In the genomic region with DNA sequence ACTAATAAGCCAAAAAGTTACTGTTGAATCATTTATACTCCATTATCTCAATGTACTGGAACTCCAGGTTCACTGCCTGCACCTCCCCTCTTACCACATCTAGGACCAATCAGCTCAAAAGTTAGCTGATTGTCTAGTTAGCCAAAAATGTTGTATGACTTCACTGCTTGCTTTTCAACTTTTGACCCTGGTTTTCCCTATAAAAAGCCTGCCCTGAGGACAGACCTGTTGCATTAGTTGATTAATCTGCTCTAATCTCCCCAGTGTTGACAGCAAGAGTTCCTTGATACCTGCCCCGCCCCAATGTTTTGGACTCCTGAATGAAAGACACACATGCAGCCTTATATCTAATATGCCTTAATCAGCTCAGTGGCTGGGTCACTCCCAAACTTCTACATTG, we compare ENCODE assay signal across 34 mouse cellular contexts. TPM values are rescaled to one million over a fixed set of nuclear protein-coding genes. Genes with fewer than 3 reads are reported as not detected.
DNase-seq lines count a peak whose midpoint lies in the region; ATAC-seq and TF ChIP-seq lines count a peak whose summit lies in the region.
"Had no signal": no experiment of that assay in that cellular context is flagged by ENCODE, and none has a peak within 500 bp of the region (broad histone marks: within the 10 kb centered on the region; RNA-seq: fewer than 3 reads in every experiment).

No protein-coding gene starts in this region.

- H3K4me3 ChIP-seq in liver, postnatal 0 days (ENCODE audit: low read depth, low read length) = no peak overlapping the region
- no peak overlapping the region for H3K4me3 ChIP-seq in liver, embryonic 12.5 days
- H3K4me3 ChIP-seq in limb, embryonic 10.5 days = no peak overlapping the region
- H3K4me3 ChIP-seq: embryonic facial prominence, embryonic 15.5 days; gastrocnemius, adult 2 months; heart, embryonic 15.5 days; hindbrain, embryonic 10.5 days; hindbrain, embryonic 13.5 days had no signal

- no peaks in the 10 kb centered on the region for H3K9me3 ChIP-seq in liver, postnatal 0 days (ENCODE audit: low read length)
- no peaks in the 10 kb centered on the region for H3K9me3 ChIP-seq in liver, embryonic 12.5 days (replicated peaks)
- no peaks in the 10 kb centered on the region for H3K9me3 ChIP-seq in limb, embryonic 10.5 days (replicated peaks)
- H3K9me3 ChIP-seq: embryonic facial prominence, embryonic 15.5 days; heart, embryonic 15.5 days; hindbrain, embryonic 10.5 days; hindbrain, embryonic 13.5 days had no signal

- WGBS in liver, postnatal 0 days (ENCODE audit: insufficient replicate concordance) = 81% methylated on average over 1 of the region's 1 CpGs
- 69% methylated on average over 1 of the region's 1 CpGs for WGBS in liver, embryonic 12.5 days (ENCODE audit: insufficient replicate concordance)
- WGBS in limb, embryonic 10.5 days = 86% methylated on average over 1 of the region's 1 CpGs

- H3K27me3 ChIP-seq in liver, postnatal 0 days (ENCODE audit: insufficient read depth, low read length) = no peaks in the 10 kb centered on the region
- H3K27me3 ChIP-seq in liver, embryonic 12.5 days (replicated peaks) = no peaks in the 10 kb centered on the region
- H3K27me3 ChIP-seq in limb, embryonic 10.5 days (ENCODE audit: low read depth, poor library complexity, severe bottlenecking) = no peaks in the 10 kb centered on the region
- H3K27me3 ChIP-seq: embryonic facial prominence, embryonic 15.5 days; heart, embryonic 15.5 days; hindbrain, embryonic 13.5 days had no signal

- DNase-seq in heart, adult 11 months = peak; percentile 85
- DNase-seq in heart, adult 9 months (ENCODE audit: low spot score in 2 of 2) = no peak
- DNase-seq in liver, postnatal 0 days = no peak
- peak; percentile 17 for DNase-seq in testis, postnatal 14 days (ENCODE audit: low spot score)
- DNase-seq in limb, embryonic 10.5 days (ENCODE audit: low spot score) = no peak
- DNase-seq: adrenal gland, adult 8-10 months; adrenal gland, postnatal 25 days; cerebellum, adult 11-12 months; cerebellum, adult 8-10 months; cerebellum, postnatal 10 days; cerebellum, postnatal 36 days; embryo, embryonic 11 days; forebrain, postnatal 0 days; gastrocnemius, adult 2 months; gastrocnemius, postnatal 14 days; heart, postnatal 36 days had no signal

- TF ChIP-seq CTCF in liver, postnatal 0 days (IDR thresholded peaks at IDR 0.05; ENCODE audit: low read depth) = no peak

- H3K27ac ChIP-seq in liver, postnatal 0 days (ENCODE audit: low read depth) = no peak overlapping the region
- H3K27ac ChIP-seq in liver, embryonic 12.5 days = no peak overlapping the region
- no peak overlapping the region for H3K27ac ChIP-seq in limb, embryonic 10.5 days
- H3K27ac ChIP-seq: embryonic facial prominence, embryonic 15.5 days; gastrocnemius, adult 2 months; heart, embryonic 15.5 days; hindbrain, embryonic 10.5 days; hindbrain, embryonic 13.5 days had no signal

- no peak overlapping the region for H3K4me2 ChIP-seq in liver, postnatal 0 days (ENCODE audit: low read depth, low read length)
- H3K4me2 ChIP-seq in liver, embryonic 12.5 days = no peak overlapping the region
- H3K4me2 ChIP-seq: embryonic facial prominence, embryonic 15.5 days; heart, embryonic 11.5 days; heart, embryonic 15.5 days; hindbrain, embryonic 13.5 days had no signal

- H3K4me1 ChIP-seq in liver, postnatal 0 days (ENCODE audit: insufficient read depth) = no peaks in the 10 kb centered on the region
- no peaks in the 10 kb centered on the region for H3K4me1 ChIP-seq in liver, embryonic 12.5 days
- H3K4me1 ChIP-seq in limb, embryonic 10.5 days = no peaks in the 10 kb centered on the region
- H3K4me1 ChIP-seq: embryonic facial prominence, embryonic 15.5 days; heart, embryonic 15.5 days; hindbrain, embryonic 10.5 days; hindbrain, embryonic 13.5 days had no signal

- ATAC-seq in liver, postnatal 0 days = peak; percentile 29; the same call in 1 of the 2 replicates
- ATAC-seq in liver, embryonic 12.5 days = no peak
- ATAC-seq: activated CD4-positive, CD25-positive, alpha-beta regulatory T cell, adult 4 months; CD4-positive, CD25-positive, alpha-beta regulatory T cell, adult 4 months; forebrain, embryonic 14.5 days; forebrain, postnatal 0 days; hindbrain, embryonic 16.5 days; inflammation-experienced regulatory T-cells, adult 6 months; intestine, embryonic 16.5 days had no signal

- no peaks in the 10 kb centered on the region for H3K36me3 ChIP-seq in liver, postnatal 0 days (replicated peaks; ENCODE audit: insufficient read depth, low read length)
- no peaks in the 10 kb centered on the region for H3K36me3 ChIP-seq in liver, embryonic 12.5 days
- H3K36me3 ChIP-seq in limb, embryonic 10.5 days = no peaks in the 10 kb centered on the region
- H3K36me3 ChIP-seq: embryonic facial prominence, embryonic 15.5 days; heart, embryonic 15.5 days; hindbrain, embryonic 10.5 days; hindbrain, embryonic 13.5 days had no signal

- no peak overlapping the region for H3K9ac ChIP-seq in liver, postnatal 0 days (replicated peaks)
- H3K9ac ChIP-seq in liver, embryonic 12.5 days = no peak overlapping the region
- H3K9ac ChIP-seq: embryonic facial prominence, embryonic 15.5 days; forebrain, postnatal 0 days; heart, embryonic 15.5 days; hindbrain, embryonic 13.5 days had no signal

- 0 out of 2 replicates have a peak, but pooled peaks have one; percentile 14 for TF ChIP-seq EP300 in liver, postnatal 0 days (IDR thresholded peaks at IDR 0.05; ENCODE audit: low read depth)

RNA-seq across cellular contexts. Expression of gene Wfdc21, which starts 15.6 kb away (rescaled TPM):
- 108 and 117 TPM in 2 replicates for polyA plus RNA-seq in liver, postnatal 0 days (2015; fragmentation: Nextera tagmentation; extraction: Ambion mirVana)
- 3.3 and 4.1 TPM in 2 replicates for polyA plus RNA-seq in liver, embryonic 12.5 days (2016; fragmentation: Nextera tagmentation; extraction: Ambion mirVana)
- polyA plus RNA-seq in limb, embryonic 10.5 days (2016; fragmentation: Nextera tagmentation; extraction: Ambion mirVana) = not detected in 2 replicates
- polyA plus RNA-seq: activated CD4-positive, CD25-positive, alpha-beta regulatory T cell, adult 4 months; brain, embryonic 14.5 days; C2C12; CD4-positive, CD25-positive, alpha-beta regulatory T cell, adult 4 months; cortical plate, adult 2 months; embryonic facial prominence, embryonic 11.5 days; forebrain, embryonic 11.5 days; forebrain, embryonic 14.5 days; forebrain, postnatal 0 days; frontal cortex, adult 2 months; heart, embryonic 11.5 days; hindbrain, embryonic 10.5 days; hindbrain, embryonic 13.5 days; hindbrain, embryonic 16.5 days; inflammation-experienced regulatory T-cells, adult 6 months had no signal

RNA-seq across cellular contexts. Expression of gene Wfdc18, which starts 22.3 kb away (rescaled TPM):
- polyA plus RNA-seq in liver, postnatal 0 days (2015; fragmentation: Nextera tagmentation; extraction: Ambion mirVana) = 0.38 and 0.76 TPM in 2 replicates
- polyA plus RNA-seq in liver, embryonic 12.5 days (2016; fragmentation: Nextera tagmentation; extraction: Ambion mirVana) = not detected in 2 replicates
- polyA plus RNA-seq in limb, embryonic 10.5 days (2016; fragmentation: Nextera tagmentation; extraction: Ambion mirVana) = not detected in 2 replicates
- polyA plus RNA-seq: activated CD4-positive, CD25-positive, alpha-beta regulatory T cell, adult 4 months; brain, embryonic 14.5 days; C2C12; CD4-positive, CD25-positive, alpha-beta regulatory T cell, adult 4 months; embryonic facial prominence, embryonic 11.5 days; forebrain, embryonic 11.5 days; forebrain, embryonic 14.5 days; hindbrain, embryonic 10.5 days; hindbrain, embryonic 13.5 days; hindbrain, embryonic 16.5 days; inflammation-experienced regulatory T-cells, adult 6 months had no signal

RNA-seq across cellular contexts. Expression of gene Heatr6, which starts 22.4 kb away (rescaled TPM):
- polyA plus RNA-seq in liver, postnatal 0 days (2015; fragmentation: Nextera tagmentation; extraction: Ambion mirVana) = 5.6 and 6.0 TPM in 2 replicates
- 9.7 and 10.4 TPM in 2 replicates for polyA plus RNA-seq in liver, embryonic 12.5 days (2016; fragmentation: Nextera tagmentation; extraction: Ambion mirVana)
- polyA plus RNA-seq in limb, embryonic 10.5 days (2016; fragmentation: Nextera tagmentation; extraction: Ambion mirVana) = 22.8 and 30.4 TPM in 2 replicates

RNA-seq across cellular contexts. Expression of gene Wfdc17, which starts 27.3 kb away (rescaled TPM):
- polyA plus RNA-seq in liver, postnatal 0 days (2015; fragmentation: Nextera tagmentation; extraction: Ambion mirVana) = 42.1 and 42.6 TPM in 2 replicates
- 4.5 and 6.1 TPM in 2 replicates for polyA plus RNA-seq in liver, embryonic 12.5 days (2016; fragmentation: Nextera tagmentation; extraction: Ambion mirVana)
- polyA plus RNA-seq in limb, embryonic 10.5 days (2016; fragmentation: Nextera tagmentation; extraction: Ambion mirVana) = 0.30 TPM in 1 of 2 replicates, not detected in the other
- polyA plus RNA-seq: activated CD4-positive, CD25-positive, alpha-beta regulatory T cell, adult 4 months; brain, embryonic 14.5 days; C2C12; CD4-positive, CD25-positive, alpha-beta regulatory T cell, adult 4 months; forebrain, embryonic 14.5 days; forebrain, postnatal 0 days had no signal

Comparison
In these comparisons a context has a peak if more than half of its experiments do, and no peak if none do; other contexts are left out.
1. DNase-seq: peak in heart, adult 11 months (single experiment) and testis, postnatal 14 days (single experiment); none in heart, adult 9 months (0 of 2), liver, postnatal 0 days (single experiment) and limb, embryonic 10.5 days (single experiment).
2. RNA of gene Wfdc21, which starts 15.6 kb away (polyA plus RNA-seq): 108 to 117 TPM in liver, postnatal 0 days; 3.3 to 4.1 TPM in liver, embryonic 12.5 days and not detected in limb, embryonic 10.5 days; every median in the first group is over 10 times any median in the second.